Mouse (Mus musculus): ENCODE measurements around the gene Panx1. TPM values are rescaled to one million over a fixed set of nuclear protein-coding genes. Genes with fewer than 3 reads are reported as not detected.

Panx1 gene
- total RNA-seq, 2 experiments from 2014 or later = 18.6 to 43.0 TPM

DNA sequence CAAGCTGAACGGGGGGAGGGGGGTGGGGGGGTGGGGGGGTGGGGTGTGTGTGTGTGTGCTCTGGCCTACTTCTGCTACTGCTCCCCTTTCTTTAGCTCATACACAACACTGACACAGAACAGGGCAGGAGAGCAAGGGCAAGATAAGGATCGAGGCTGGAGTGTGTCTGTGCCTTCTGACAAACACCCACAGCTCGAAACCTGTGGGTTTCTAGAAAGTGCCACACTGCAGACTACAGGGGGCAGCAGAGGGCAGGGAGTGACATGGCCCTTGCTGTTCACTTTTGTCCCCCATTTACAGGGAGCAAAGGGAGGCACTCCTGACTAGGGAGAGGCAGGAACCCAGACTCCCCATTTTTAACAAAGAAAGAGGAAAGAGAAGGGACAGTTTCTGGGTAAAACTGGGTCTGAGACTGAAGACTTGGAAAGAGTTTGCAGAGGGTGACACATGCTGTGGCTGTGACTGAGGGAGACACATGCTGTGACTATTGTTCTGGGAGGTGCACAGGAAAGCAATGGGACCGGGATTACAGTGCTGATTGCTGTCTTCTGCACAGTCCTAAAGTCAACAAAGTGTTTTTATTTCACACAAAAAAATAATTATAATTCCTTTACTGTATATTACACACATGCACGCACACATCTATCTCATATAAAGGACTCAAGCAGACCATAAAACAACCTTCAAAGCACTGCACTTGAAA is 16.1 kb downstream of the Panx1 start:
- intact Hi-C loops (cut with DNase I; ENCODE audit: low total_unique reads) = loop anchor here (2.0 to 10.0 kb wide), 2 partner anchors 86 to 144 kb away; partner anchors contain the start of gene Hephl1
- DNase-seq = peak; percentile 71

DNA sequence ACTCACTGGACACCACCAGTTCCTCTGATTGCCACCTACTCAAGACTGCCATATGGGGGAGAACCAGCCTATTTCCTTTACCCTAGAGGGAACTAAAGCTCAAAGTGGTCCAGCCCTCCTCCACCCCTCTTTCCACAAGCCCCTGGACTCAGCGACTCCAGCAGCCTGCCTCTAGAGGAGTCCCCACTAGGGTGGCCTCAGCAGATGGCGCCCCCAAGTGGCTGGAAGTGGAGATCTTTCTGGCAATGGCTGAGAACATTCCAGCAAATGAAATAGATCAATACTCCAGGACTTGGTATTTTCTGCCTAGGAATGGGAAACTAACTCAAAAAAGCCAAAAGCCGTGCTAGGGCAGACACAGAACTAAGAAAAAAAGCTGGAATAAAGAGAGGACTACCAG is 17.6 kb downstream of the Panx1 start:
- intact Hi-C loops (cut with DNase I; ENCODE audit: low total_unique reads) = loop anchor here (2.0 to 10.0 kb wide), 2 partner anchors 87 to 145 kb away; partner anchors contain the start of gene Hephl1
- no peak for DNase-seq

DNA sequence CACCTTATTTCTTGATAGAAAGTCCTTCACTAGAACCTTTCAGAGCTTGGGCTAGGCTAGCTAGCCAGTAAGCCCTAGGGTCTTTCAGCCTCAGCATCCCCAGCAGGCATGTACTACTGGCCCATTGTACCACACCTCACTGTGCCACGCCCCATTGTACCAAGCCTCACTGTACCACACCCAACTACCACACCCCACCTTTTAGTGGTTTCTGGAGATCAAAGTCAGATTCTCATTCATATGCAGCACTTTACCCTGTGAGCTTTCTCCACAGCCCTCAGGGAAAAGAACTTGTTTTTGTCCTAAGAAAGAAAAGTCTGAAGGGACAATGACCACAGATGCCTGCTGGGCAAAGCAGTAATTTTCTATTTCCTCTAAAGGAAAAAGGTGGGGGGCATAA is 22.2 kb downstream of the Panx1 start:
- no peak for DNase-seq
- intact Hi-C loops (cut with DNase I; ENCODE audit: low total_unique reads) = loop anchor here (10.0 kb wide), 1 partner anchor 92 kb away; the partner anchor contains the start of gene Hephl1

DNA sequence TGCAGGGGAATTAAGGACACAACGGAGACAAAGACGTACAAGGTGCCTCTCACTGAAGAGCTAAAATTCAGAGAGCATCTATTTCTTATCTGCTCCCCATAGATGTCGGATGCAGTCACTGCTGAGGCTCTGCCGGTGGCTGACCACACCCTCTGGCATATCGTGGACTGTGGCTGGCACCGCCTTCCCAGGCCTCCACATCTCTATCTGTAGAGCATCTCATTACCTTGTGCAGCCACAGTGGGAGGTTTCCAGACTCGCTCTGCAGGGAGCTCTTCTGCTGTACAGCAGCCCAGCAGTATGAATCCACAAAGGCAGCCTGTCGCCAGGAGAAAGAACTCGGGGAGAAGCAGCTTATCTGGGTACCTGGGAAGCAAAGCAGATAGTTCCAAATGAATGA is 24.1 kb downstream of the Panx1 start:
- intact Hi-C loops (cut with DNase I; ENCODE audit: low total_unique reads) = loop anchor here (10.0 kb wide), 1 partner anchor 94 kb away; the partner anchor contains the start of gene Hephl1
- DNase-seq = no peak

DNA sequence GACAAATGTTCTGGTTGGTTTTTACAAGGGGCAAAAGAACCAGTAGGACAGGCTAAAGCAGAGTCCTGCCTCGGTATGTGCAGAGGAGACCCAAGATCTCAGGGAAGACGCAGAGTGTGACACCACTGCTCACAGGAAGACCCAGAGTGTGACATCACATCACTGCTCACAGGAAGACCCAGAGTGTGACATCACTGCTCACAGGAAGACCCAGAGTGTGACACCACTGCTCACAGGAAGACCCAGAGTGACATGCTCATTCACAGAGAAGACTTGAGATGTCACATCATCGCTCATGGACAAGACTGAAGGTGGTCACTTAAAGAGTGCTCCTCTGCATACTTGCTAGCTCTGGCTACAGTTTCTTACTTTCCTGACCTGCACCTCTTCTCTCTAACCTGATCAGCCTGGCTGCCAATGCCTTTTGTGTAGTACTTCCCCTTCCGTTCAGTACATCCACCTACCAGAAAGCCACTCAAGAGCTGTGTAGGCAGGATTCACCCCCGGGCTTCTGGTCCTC is 24.7 kb downstream of the Panx1 start:
- DNase-seq = no peak
- intact Hi-C loops (cut with DNase I; ENCODE audit: low total_unique reads) = loop anchor here (10.0 kb wide), 1 partner anchor 94 kb away; the partner anchor contains the start of gene Hephl1

DNA sequence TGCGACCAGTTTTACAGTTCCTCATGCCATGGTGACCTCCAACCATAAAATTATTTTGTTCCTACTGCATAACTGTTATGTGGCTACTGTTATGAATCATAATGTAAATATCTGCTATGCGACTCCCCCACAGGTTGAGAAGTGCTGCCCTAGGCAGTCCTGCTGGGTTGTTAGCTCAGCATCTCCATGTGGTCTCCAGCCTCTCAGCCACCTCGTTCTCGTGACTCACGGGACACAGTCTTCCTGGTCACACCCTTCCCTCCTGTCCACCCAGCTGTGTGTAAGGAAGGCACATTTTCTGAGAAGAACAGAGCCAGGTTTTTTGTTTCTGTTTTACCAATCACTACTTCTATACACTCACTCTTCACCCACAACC is 26.5 kb downstream of the Panx1 start:
- intact Hi-C loops (cut with DNase I; ENCODE audit: low total_unique reads) = loop anchor here (5.0 kb wide), 1 partner anchor 156 kb away; the partner anchor contains the start of gene Gpr83
- DNase-seq = no peak

DNA sequence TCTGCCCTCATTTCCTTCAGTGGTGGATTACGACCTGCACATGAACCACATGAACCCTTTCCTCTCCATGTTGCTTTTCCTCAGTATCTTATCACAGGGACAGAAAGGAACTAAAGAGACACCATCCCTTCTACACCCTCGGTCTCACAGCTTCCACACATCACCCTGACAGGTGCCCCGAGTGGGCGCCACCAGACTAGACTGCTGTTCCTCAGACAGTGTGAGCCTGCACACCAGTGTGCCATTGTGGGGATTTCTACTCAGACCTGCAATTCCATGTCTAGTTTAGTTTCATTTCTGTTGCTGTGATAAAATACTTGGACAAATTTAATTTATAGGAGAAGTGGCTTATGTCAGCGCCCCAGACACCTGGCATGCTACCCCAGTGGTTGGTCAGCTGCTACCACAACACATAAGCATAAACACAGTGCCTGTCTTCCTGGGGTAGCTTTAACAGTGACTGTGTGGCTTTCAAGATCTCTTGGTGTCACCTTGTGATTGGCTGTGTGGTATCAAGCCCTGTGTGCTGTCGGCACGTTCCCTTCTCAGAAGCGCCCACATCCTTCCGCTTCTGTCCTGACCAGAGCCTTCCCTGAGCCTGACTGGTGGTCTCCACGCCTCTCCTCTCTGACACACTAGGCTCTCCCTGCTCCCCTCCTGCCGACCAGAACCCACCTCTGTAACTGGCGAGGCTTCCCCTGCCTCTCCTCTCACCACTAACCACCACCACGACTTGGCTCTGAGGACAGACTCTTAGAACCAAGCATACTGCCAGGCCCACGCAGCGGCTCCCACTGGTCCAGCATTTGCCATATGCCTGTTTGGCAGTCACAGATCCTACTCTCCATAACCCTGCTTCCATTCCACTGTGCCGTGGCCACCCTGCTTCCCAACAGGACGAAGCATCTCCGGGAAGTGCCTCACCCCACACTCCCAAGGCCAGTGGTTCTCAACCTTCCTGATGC is 27.2 kb downstream of the Panx1 start:
- DNase-seq = no peak
- intact Hi-C loops (cut with DNase I; ENCODE audit: low total_unique reads) = loop anchor here (5.0 kb wide), 1 partner anchor 156 kb away; the partner anchor contains the start of gene Gpr83

DNA sequence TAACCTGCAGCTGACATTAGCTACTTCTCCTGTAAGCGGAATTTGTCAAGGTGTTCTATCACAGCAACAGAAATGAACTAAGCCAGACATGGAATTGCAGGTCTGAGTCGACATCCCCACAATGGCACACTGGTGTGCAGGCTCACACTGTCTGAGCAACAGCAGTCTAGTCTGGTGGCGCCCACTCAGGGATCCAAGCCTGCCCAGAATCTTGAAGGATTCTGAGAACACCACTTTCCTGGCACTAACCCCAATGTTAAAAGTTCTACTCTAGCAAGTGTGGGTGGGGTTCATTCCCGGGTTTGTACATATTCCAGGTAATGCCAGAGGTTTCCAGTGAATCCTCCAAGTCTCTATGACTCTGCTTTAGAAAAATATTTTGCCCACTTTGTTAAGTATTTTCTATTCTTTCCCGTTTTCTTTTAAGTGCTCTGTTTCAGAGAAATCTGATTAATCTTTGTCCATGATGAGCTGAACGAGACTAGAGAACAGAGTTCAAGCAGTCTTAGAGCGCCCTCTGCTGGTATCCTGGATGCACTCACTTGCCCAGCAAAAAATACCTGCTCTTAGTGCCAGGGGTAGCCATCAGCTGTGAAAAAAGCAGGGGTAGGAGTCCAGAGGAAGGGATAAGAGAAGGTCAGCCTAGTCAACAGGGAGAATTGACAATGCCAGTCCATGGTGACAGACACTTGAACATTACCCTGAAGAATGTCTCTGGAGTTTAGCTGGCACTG is 29.9 kb downstream of the Panx1 start:
- intact Hi-C loops (cut with DNase I; ENCODE audit: low total_unique reads) = loop anchor here (5.0 kb wide), 1 partner anchor 153 kb away; the partner anchor contains the start of gene Gpr83
- DNase-seq = peak; percentile 68

DNA sequence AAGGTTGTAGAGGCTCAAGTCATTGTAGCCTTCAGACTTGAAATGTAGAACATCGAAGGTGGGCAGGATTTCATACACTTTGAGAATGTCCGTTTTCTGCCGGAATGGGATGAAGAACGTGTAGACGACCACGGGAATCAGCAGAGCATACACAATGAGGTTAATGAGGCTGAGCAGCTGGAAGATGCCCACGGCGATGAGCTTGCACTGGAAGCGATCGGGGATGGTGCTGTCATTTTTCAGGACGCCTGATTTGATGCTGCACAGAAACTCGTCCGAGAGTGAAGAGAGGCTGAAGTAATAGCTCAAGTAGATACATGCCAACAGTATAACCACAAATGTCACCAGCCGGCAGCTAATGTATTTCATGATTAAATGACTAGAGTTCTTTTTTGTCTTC is 37.7 kb downstream of the Panx1 start:
- DNase-seq = no peak
- intact Hi-C loops (cut with DNase I; ENCODE audit: low total_unique reads) = no loop called here

DNA sequence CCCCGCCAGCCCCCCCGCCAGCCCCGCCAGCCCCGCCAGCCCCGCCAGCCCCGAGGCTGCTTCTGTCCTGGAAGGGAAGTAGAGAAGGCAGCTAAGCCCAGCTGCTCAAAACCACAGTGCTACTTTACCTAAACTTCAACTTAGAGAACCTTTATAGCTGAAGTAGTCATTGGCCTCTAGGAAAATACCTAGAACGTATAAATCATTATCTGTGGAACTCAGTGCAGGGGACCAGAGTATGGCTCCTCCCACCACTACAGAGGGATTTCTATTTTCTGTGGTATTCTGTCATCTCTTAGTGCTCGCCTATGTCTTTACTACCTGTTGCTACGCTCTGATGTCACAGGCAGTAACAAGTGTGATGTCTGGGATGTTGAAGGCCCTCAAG is 41.0 kb downstream of the Panx1 start:
- intact Hi-C loops (cut with DNase I; ENCODE audit: low total_unique reads) = no loop called here
- no peak for DNase-seq

DNA sequence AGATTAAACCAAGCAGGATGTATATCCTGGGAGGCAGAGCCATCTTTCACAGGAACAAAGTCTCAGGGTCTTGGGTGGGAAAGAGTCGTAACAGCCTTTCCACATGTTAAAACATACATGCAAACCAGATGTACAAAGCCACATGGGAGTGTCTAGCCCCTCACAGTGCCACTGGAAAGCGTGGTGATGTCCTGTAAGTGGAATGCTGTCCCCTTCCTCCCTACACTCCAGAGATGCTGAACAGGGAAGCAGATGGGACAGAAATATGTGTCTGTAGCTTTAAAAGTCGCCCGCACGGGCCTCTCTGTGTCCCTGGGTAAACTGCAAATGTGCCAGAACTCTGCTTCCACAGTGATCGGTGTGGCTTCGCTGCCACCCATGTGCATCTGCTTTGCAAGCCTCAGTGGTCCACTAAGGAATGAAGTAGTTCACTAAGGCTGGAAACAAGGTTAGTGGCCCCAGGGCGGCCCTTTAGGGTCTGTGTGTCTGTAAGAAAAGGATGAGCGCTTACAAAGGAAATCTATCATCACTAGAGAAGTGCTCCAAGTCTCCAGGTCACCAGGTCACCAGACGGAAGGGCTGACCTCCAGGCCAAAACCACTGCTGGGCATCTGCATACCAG is 41.5 kb downstream of the Panx1 start:
- intact Hi-C loops (cut with DNase I; ENCODE audit: low total_unique reads) = no loop called here
- no peak for DNase-seq

DNA sequence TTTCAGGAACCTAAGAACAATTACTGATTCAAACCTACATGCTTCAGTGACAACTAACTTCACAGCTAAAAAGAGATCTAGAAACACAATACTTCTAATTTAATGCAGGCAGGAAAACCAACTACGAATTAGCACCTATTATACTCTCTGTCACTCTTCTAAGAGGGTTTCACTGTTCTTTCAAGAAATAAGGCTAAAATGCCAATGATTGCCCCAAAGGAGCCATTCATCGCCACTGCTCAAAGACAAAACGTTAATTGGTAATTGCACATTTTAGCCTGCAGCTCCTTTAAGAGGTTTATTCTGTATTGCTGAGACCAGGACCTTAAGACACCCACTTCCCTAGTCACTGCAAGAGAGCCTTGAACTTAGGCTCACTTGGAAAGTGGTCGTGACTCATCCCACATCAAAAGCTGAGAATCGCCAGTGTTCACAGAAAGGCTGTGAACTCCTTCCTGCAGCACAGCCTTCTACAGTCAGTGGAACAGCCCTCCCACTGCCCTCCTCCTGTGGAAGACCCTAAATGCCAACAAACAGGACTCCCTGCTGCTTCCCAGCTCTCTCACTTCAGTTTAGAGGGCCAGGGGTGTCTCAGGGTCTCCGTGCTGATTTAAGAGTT is 42.2 kb downstream of the Panx1 start:
- no peak for DNase-seq
- intact Hi-C loops (cut with DNase I; ENCODE audit: low total_unique reads) = no loop called here

DNA sequence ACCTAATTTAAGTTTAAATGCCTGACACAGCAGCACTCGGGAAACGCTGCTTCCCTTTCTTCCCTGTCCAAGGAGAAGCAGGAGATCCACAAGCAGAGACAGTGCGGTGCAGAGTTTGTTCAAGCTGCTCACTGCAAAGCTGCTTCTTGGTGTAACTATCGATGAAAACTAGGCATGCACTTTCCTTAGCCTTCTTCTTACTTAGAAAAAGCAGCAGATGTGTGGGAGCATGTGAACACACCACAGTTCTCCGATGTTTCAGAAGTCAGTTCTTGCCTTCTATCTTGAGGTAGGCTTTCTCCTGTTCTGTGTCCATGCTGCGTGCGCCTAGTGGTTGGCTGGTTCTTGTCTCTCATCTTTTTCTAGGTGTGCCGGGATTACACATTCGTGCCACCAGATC is 46.5 kb downstream of the Panx1 start:
- intact Hi-C loops (cut with DNase I; ENCODE audit: low total_unique reads) = no loop called here
- no peak for DNase-seq

DNA sequence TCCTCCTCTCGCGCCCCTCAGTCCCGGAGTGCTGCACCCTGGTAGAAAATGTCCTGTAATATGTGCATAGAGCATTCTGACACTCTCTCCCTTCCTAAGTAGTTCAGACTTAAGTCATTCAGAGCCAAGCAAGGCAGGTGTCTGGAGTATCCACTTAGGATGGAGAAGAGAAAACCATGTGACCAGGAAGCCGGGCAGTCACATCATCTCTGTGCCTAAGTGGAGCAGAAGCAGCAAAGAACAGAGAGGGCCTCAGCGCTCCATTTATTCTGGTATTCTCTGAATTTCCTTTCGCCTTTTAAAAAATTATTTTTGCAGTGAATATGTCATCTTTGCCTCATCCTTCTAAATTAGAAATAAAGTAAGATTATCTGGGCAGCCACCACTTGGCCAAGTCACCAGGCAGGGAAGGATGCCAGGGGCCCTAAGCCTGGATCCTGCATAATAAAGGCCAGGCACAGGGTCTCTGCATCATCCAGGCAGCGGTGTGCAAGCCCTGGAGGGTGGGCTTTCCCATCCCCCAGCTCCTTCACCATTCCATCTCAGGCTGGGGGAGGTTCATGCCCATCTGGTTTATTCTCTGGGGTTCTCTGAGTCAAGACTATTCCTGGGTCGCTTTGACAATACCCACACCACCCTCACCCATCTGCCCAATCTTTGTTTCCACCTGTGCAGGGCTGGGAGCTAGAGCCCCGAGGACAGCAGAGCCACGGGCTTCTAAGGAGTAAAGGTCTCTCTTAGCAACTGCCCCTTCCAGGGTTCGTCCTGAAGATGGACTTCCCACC is 47.8 kb downstream of the Panx1 start:
- intact Hi-C loops (cut with DNase I; ENCODE audit: low total_unique reads) = no loop called here
- no peak for DNase-seq

DNA sequence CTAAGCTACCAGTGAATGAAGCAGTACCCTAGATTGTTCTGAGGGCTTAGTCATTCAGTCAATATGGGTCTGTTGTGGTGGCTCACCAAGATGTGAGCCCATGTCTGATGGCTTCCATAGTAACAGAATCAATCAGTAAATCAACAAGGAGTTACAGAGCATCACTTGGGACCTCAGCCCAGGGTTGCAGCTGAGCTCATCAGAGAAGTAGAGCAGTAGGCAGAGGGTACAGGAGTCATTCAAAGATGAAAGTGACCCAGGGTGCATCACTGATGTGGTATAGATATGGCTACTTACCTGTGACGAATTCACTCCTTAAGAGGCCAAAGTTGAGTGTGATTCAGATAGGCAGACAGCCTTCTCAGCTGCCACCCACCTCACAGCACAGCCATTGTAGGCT is 49.8 kb downstream of the Panx1 start:
- no peak for DNase-seq
- intact Hi-C loops (cut with DNase I; ENCODE audit: low total_unique reads) = no loop called here

DNA sequence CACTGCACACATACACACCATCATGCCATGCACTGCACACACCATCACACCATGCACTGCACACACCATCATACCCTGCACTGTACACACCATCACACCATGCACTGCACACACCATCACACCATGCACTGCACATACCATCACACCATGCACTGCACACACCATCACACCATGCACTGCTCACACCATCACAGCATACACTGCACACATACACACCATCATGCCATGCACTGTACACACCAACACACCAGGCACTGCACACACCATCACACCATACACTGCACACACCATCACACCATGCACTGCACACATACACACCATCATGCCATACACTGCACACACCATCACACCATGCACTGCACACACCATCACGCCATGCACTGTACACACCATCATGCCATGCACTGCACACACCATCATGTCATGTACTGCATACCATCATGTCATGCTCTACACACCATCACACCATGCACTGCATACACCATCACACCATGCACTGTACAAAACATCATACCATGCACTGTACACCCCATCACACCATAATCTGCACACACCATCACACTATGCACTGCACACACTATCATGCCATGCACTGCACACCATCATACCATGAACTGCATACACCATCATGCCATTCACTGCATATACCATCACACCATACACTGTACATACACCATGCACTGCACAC is 56.5 kb downstream of the Panx1 start:
- no peak for DNase-seq

DNA sequence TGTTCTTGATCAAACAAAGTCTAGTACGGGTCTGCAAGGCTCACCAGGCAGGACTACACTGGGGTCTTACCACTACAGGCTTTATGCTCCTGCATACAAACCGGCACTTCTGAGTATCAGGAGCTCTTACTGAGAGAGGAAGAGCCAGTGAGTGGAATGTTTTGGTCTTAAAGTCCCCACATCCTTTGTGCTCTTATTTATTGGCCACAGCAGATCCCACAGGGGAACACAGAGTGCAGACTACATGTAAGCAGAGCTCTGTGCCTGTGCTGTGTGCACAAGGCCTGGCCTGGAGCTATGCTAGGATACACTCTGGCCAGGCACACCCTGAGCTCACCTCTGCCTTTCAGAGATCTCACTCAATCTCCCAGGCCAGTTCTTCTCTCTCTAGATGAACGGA is 62.1 kb downstream of the Panx1 start:
- DNase-seq = no peak
- intact Hi-C loops (cut with DNase I; ENCODE audit: low total_unique reads) = no loop called here

More for the DNA sequence above, 56.5 kb downstream of the Panx1 start:
- intact Hi-C loops (cut with DNase I; ENCODE audit: low total_unique reads) = no loop called here
